Mouse (Mus musculus): ENCODE measurements at regions not wholly inside any gene's neighbourhood (a gene's known extent, or its start where the extent isn't known, plus 50 kb on each side); places are given as distances from the start of the nearest gene placed in this dataset.

- DNase-seq, result no peak
Observed at GRCm38 (mm10) chr14:66479181-66479580, 470.2 kb upstream of the Gulo start.

DNA sequence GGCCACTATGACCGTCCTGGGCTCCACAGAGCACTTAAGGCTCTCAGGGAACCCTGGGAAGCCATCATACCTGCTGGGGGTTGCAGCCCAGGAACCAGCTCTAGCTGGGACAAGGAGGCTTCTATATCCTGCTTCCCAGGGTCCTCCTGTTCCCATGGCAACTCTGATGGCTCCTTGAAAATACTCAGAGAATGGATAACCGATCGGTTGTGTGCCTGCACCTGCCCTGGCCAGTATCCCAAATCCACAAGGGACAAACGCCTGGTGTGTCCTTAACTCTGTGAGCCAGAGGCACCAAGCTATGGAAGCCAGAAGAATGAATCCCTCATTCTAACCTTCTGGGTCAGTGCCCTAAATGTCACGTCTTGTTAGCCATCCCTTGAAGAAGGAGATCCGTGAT is 469.6 kb upstream of the Gulo start:
- no peak for DNase-seq

GRCm38 (mm10) chr14:66475026-66475425 is 466.0 kb upstream of the Gulo start:
- DNase-seq, result peak; percentile 47

DNA sequence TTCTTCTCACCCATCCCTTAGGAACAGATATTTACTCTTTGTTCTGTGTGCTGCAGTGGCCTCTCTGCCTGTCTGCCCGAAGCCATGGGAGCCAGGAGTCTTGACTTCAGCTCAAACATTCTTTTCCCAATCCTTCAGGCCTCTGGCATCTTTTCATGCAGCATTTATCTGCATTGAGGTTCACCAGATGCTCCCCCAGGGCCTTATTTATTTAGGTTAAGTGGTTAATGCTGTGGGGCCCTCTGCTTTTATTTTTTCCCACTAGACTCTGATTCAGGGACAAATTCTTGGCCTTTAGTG is 464.2 kb upstream of the Gulo start:
- DNase-seq, result no peak

DNA sequence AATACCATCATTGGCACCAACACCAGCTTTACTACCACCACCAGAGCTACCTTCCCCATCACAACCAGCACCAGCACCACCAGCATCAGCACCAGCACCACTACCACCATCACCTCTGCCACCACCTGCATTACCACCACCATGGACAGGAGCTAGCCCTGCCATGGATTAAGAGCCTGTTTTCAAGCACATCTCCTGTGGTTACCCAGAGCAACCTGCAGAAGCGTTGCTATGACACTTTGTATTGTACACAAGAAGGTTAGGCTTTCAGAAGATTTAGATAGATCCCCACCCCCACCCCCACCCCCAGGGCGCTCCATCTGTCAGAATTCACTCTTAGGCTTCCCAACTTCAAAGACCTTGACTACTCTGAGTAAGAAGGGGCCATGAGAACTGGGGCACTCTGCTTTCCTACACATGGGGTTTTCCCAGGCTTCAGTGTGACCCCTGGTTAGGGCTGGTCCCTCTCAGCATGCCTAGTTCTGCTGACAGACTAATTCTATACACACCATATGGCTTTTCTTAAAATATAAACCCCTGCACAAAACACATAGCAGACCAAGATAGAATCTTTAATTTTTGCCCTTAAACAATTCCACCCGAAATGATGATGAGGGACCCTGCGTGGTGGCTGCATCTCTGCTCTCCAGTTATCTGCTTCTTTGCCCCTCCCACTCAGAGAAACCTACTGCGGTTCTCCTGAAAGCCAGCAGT is 463.7 kb upstream of the Gulo start:
- no peak for DNase-seq

DNA sequence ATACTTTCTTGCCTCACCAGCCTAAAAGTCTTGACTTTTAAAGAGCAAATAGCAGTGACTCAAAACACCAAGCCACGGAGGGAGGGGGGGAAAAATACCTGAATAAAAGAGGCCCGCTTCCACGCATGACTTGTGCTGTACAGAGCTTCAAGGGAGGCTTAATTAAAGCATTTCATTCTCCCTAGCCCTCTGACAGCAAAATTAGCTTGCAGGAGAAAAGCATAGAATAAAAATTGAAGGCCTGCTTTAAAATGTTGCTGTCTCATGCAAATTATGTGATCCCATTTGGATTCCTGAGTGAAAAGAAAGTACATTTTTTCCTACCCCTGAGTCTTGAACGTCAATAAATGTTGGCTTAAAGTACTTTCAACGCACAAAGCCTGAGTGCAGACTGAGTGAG is 453.1 kb upstream of the Gulo start:
- DNase-seq, result no peak

DNA sequence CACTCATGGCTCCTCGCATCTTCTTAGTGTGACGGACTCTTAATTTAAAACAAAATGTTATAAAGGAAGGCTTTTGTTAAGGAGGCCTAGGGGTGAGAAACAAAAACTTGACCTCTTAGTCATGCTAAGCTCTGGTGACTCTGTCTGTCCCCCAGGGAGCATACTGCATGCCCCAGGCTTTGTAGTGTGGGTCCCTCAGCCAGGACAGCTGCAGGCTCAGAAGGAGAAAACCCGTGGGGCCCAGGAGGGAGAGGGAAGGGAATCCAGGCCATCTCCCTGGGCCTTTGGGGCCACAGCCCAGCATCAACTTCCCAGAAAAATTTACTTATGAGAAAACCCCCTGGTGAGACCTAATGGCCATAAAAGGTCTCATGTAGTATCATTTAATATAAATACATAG is 451.8 kb upstream of the Gulo start:
- no peak for DNase-seq

DNA sequence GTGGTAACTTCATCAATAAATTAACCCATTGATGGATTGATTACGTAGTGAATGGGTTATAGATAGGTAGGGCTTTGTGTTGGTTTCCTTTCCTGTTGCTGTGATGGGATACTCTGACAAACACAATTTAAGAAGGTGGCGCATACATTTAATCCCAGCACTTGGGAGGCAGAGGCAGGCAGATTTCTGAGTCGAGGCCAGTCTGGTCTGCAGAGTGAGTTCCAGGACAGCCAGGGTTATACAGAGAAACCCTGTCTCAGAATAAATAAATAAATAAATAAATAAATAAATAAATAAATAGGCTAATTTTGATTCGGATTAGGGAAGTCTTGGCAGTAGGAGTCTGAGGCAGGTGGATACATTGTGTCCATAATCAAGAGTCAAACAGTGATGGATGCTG is 449.7 kb upstream of the Gulo start:
- no peak for DNase-seq

DNA sequence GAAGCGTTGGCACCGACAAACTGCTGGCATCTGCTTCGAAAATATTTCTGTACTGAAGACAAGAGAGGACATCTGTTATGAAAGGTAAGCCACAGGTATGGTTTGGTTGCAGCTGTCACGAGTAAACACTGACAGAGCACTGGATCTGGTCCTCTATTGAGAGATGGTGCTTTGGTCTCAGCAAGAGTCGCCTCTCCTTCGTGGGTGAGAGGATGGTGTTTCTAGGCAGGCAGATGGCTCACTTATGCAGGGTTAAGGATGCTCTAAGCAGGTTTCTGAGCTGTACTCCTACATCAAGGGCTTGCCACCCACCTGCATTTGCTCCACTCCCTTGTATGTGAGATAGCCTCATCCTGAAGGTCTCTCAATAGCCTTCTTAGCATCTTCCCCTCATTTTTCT is 448.3 kb upstream of the Gulo start:
- DNase-seq, result no peak

- DNase-seq, result no peak
Observed at GRCm38 (mm10) chr14:66452828-66453227, 443.8 kb upstream of the Gulo start.

DNA sequence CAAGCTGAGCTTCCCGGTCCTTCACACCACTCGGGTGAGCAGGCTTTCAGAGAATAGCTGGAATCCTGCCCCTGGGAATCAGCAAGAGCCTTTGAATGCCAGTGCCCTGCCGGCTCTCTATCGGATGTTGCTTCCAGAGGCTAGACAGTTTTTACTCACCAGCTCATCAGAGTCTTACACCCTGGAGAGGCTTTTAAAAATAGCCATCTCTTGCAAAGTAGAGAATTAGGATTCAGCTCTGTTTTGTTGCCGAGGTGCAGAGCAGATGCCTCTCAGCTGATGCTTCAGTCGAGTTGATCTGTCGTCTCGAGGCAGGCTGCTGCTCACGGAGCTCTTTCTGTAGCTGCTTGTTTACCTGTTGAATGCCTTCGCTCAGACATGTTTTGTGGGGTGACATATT is 441.3 kb upstream of the Gulo start:
- no peak for DNase-seq

DNA sequence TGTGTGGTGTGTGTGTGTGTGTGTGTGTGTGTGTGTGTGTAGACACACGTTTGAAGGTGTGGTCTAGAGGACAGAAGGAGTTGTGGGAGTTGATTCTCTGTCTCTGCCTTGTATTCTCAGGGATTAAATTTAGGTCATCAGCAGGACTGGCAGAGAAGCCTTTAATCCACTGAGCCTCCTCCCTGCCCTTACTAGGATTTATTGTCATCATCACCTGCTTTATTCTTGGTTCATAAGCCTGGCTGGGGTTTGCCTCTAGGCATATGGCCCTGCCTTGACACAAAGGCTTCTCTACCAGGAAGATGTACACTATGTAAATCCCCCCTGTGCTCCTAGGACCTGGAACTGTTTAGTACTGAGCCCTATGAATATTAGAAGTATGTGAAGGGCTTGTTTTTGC is 433.6 kb upstream of the Gulo start:
- no peak for DNase-seq

GRCm38 (mm10) chr14:66441825-66442224 is 432.8 kb upstream of the Gulo start:
- DNase-seq, result peak; percentile 44

- DNase-seq, result no peak
Observed at GRCm38 (mm10) chr14:66438572-66438971, 429.6 kb upstream of the Gulo start.

GRCm38 (mm10) chr14:66438001-66438400 is 429.0 kb upstream of the Gulo start:
- no peak for DNase-seq

- DNase-seq, result no peak
Observed at GRCm38 (mm10) chr14:66431630-66432029, 422.6 kb upstream of the Gulo start.

GRCm38 (mm10) chr14:66424141-66424540 is 415.1 kb upstream of the Gulo start:
- peak; percentile 3 for DNase-seq
